Mouse (Mus musculus) layer of hippocampus, adult 6 months (tissue): ENCODE data around the gene Olfr603. TPM values are rescaled to one million over a fixed set of nuclear protein-coding genes. Genes with fewer than 3 reads are reported as not detected.

Experiments used
- long read RNA-seq, 2 experiments: library from polyadenylated mRNA; unstranded; transcript quantifications; one replicate each; pipeline ENCODE4 v2.0.0; 2019 to 2020
- microRNA-seq: library from miRNA; unstranded; fragments of <30 nt; microRNA quantifications from one replicate; pipeline ENCODE4 v1.2.0, GENCODE M21; 2020
- polyA plus RNA-seq: library from polyadenylated mRNA; unstranded; fragments of <200 nt; fragmentation: Nextera tagmentation; gene quantifications from 2 replicates; pipeline ENCODE4 v1.2.3, GENCODE M21; 2021

Gene Olfr603
- polyA plus RNA-seq = not detected in 2 replicates
- long read RNA-seq, experiment 1 = 0 reads
- long read RNA-seq, experiment 2 = 0 reads

GRCm38 (mm10) chr7:103386077-103386476, at the start of gene Olfr603:
Gene Olfr603 (minus strand): TSS chr7:103386177.

GRCm38 (mm10) chr7:103414772-103415171, 28.8 kb upstream of the Olfr603 start, which contains the start of gene Usp17lc:
Gene Usp17lc (plus strand): TSS chr7:103415072.

GRCm38 (mm10) chr7:103362555-103362954, 23.4 kb downstream of the Olfr603 start, which contains the start of gene Olfr601:
Gene Olfr601 (minus strand): TSS chr7:103362655.

GRCm38 (mm10) chr7:103349569-103349968, 36.4 kb downstream of the Olfr603 start, which contains the start of gene Olfr600:
Gene Olfr600 (minus strand): TSS chr7:103349669.

GRCm38 (mm10) chr7:103335617-103336016, 50.4 kb downstream of the Olfr603 start, which contains the start of gene Olfr599:
Gene Olfr599 (plus strand): TSS chr7:103335917.

Small RNAs within 50 kb of the gene (microRNA-seq; reads per million reads assigned to microRNA genes)
- not detected for gene Gm25774

Other genes starting within 250 kb of the Olfr603 start
- not detected in 2 replicates for gene Olfr588-ps1, start 245.3 kb downstream of the Olfr603 start, polyA plus RNA-seq
- not detected in 2 replicates for gene Olfr589, start 229.8 kb downstream of the Olfr603 start, polyA plus RNA-seq
- gene Olfr591, start 207.8 kb downstream of the Olfr603 start, polyA plus RNA-seq = not detected in 2 replicates
- not detected in 2 replicates for gene Olfr592, start 201.4 kb downstream of the Olfr603 start, polyA plus RNA-seq
- not detected in 2 replicates for gene Olfr593, start 174.3 kb downstream of the Olfr603 start, polyA plus RNA-seq
- not detected in 2 replicates for gene Olfr594, start 169.2 kb downstream of the Olfr603 start, polyA plus RNA-seq
- not detected in 2 replicates for gene Usp17ld, start 133.7 kb downstream of the Olfr603 start, polyA plus RNA-seq
- not detected in 2 replicates for gene Olfr596, start 80.5 kb downstream of the Olfr603 start, polyA plus RNA-seq
- gene Olfr597, start 69.9 kb downstream of the Olfr603 start, polyA plus RNA-seq = not detected in 2 replicates
- gene Olfr598, start 62.6 kb downstream of the Olfr603 start, polyA plus RNA-seq = not detected in 2 replicates
- gene Olfr599, start 50.3 kb downstream of the Olfr603 start, polyA plus RNA-seq = not detected in 2 replicates
- not detected in 2 replicates for gene Olfr600, start 36.5 kb downstream of the Olfr603 start, polyA plus RNA-seq
- not detected in 2 replicates for gene Olfr601, start 23.5 kb downstream of the Olfr603 start, polyA plus RNA-seq
- not detected in 2 replicates for gene Usp17lc, start 28.9 kb upstream of the Olfr603 start, polyA plus RNA-seq
- gene Olfr605, start 59.3 kb upstream of the Olfr603 start, polyA plus RNA-seq = not detected in 2 replicates
- not detected in 2 replicates for gene Olfr606, start 62.9 kb upstream of the Olfr603 start, polyA plus RNA-seq
- gene Olfr607, start 78.0 kb upstream of the Olfr603 start, polyA plus RNA-seq = not detected in 2 replicates
- not detected in 2 replicates for gene Olfr608, start 83.7 kb upstream of the Olfr603 start, polyA plus RNA-seq
- gene Olfr609, start 111.9 kb upstream of the Olfr603 start, polyA plus RNA-seq = not detected in 2 replicates
- not detected in 2 replicates for gene Olfr610, start 125.9 kb upstream of the Olfr603 start, polyA plus RNA-seq
- not detected in 2 replicates for gene Olfr611, start 134.7 kb upstream of the Olfr603 start, polyA plus RNA-seq
- not detected in 2 replicates for gene Olfr612, start 156.5 kb upstream of the Olfr603 start, polyA plus RNA-seq
- not detected in 2 replicates for gene Olfr613, start 161.9 kb upstream of the Olfr603 start, polyA plus RNA-seq
- not detected in 2 replicates for gene Olfr615, start 169.9 kb upstream of the Olfr603 start, polyA plus RNA-seq
- not detected in 2 replicates for gene Olfr616, start 183.0 kb upstream of the Olfr603 start, polyA plus RNA-seq
- gene Olfr617, start 186.9 kb upstream of the Olfr603 start, polyA plus RNA-seq = not detected in 2 replicates
- not detected in 2 replicates for gene Olfr618, start 203.9 kb upstream of the Olfr603 start, polyA plus RNA-seq
- gene Olfr619, start 214.4 kb upstream of the Olfr603 start, polyA plus RNA-seq = not detected in 2 replicates
- gene Olfr620, start 226.4 kb upstream of the Olfr603 start, polyA plus RNA-seq = not detected in 2 replicates